Mouse (Mus musculus): ENCODE data around the gene Tubb2b. TPM values are rescaled to one million over a fixed set of nuclear protein-coding genes. Genes with fewer than 3 reads are reported as not detected.
A peak's percentile ranks its signal among the peaks of the same experiment; 100 is the strongest.

The Tubb2b gene
- polyA plus RNA-seq, 1 experiment from 2014 or later, result 32.1 TPM

DNA sequence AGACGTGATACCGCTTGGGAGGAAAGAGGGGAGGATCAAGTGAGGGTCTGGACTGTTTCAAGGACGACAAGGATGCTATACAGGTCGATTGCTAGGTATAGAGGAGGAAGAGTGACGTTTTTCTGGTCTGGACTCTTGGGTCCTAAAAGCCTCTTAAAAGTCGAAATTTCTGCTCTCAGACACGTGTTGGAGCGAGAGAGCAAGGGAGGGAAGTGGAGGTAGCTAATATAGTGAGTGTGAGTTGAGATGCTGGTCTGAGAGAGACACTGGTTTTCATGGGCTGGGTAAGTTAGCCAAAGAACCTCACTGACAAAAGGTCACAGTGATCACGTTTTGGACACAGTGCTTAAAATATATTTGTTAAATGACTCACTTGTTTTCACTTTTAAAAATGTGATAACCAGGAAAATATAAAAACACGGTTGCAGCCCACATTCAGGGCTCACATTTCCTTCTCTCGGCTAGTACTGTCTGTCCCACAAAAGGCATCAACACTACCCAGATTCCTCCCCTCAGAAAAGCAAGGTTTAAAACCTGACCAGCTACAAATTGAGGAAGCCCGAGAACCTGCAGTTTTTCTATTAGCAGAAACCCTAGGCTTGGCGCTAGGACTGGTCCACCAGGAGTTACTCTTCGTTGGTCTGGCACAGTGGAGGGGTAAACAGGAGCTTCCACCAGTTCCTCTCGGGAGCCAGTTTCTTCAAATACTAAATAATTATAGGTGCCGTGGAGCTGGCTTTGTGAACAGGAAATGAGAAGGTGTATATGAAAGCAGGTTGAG, 51.6 kb downstream of the Tubb2b start:
- H3K4me2 ChIP-seq (replicated peaks; ENCODE audit: low read depth, low read length), result peak overlapping the region; percentile 78
- no peaks in the 10 kb centered on the region for H3K9me3 ChIP-seq (ENCODE audit: control insufficient read depth, low read depth, low read length)
- WGBS, result 40% methylated on average over 16 of the region's 16 CpGs
- peaks cover 9% of the 10 kb centered on the region; the same call in 1 of the 2 replicates for H3K4me1 ChIP-seq (ENCODE audit: control insufficient read depth, insufficient read depth, low read length)
- H3K27me3 ChIP-seq (ENCODE audit: control insufficient read depth, insufficient read depth, low read length), result no peaks in the 10 kb centered on the region
- no peak overlapping the region for H3K9ac ChIP-seq (replicated peaks; ENCODE audit: low read depth, low read length)
- peak; percentile 11; the same call in 1 of the 2 replicates for ATAC-seq (ENCODE audit: insufficient number of reproducible peaks, insufficient read depth, low FRiP score, low read depth)
- H3K4me3 ChIP-seq (ENCODE audit: low read depth, low read length), result peak overlapping the region; percentile 79; the same call in 1 of the 2 replicates
- no peak overlapping the region for H3K27ac ChIP-seq (ENCODE audit: low read length)
- H3K36me3 ChIP-seq (ENCODE audit: control insufficient read depth, insufficient read depth, low read length), result peaks cover 3% of the 10 kb centered on the region; the same call in 1 of the 2 replicates

DNA sequence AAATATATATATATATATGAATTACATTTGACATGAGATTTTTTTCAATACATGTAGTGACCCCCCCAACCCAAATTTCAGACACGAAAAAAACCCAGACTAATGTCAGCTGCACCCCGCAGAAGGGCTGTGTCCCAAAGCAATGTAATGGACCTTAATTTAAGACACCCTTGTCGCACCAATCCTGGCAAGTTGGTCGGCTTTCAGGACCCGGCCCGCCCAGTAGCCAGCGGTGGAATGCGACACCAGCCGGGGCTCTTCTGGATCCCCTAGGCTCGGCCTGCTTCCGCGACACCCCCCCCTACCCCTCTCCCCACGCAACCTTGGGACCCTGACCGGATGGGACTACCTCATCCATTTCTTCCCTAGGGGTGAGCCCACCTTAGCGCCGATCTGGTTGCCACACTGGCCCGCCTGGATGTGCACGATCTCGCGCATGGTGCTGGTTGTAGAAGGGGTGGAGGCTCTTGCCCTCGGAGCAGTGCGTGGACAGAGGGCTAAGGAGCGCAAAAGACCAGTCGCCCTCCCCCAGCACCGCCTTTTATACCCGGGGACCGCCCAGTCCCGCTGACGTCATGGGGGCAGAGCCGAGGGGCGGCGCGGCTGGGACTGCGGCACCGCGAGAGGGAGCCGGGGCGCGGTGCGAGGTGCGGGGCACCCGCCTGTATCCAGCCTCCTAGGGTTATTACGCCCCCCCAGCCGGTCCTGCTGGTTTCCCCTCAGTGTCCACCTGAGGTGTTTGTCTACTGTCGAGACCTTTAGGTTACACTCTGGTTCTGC, 52.6 kb downstream of the Tubb2b start, which contains the start of gene Tubb2a:
TSS of gene Tubb2a (minus strand) at position 516 of the 780 bp plus-strand sequence.
- peak; percentile 90 for ATAC-seq (ENCODE audit: insufficient number of reproducible peaks, insufficient read depth, low FRiP score, low read depth)
- Histone ChIP-seq H3K9me3 (ENCODE audit: control insufficient read depth, low read depth, low read length) (no peaks in the 10 kb centered on the region), H3K4me3 (ENCODE audit: low read depth, low read length) (peak within 1 kb of the TSS; percentile 79), H3K4me2 (replicated peaks; ENCODE audit: low read depth, low read length) (peak within 1 kb of the TSS; percentile 78), H3K36me3 (ENCODE audit: control insufficient read depth, insufficient read depth, low read length) (peaks cover 3% of the 10 kb centered on the region; the same call in 1 of the 2 replicates), H3K27ac (ENCODE audit: low read length) (peak within 1 kb of the TSS; percentile 44; the same call in 1 of the 2 replicates), H3K4me1 (ENCODE audit: control insufficient read depth, insufficient read depth, low read length) (peaks cover 9% of the 10 kb centered on the region; the same call in 1 of the 2 replicates), H3K9ac (replicated peaks; ENCODE audit: low read depth, low read length) (peak within 1 kb of the TSS; percentile 63), H3K27me3 (ENCODE audit: control insufficient read depth, insufficient read depth, low read length) (no peaks in the 10 kb centered on the region)
- WGBS, result 1% methylated on average over 45 of the region's 45 CpGs

Other genes starting within 250 kb of the Tubb2b start
- gene Serpinb6c, start 224.8 kb downstream of the Tubb2b start, polyA plus RNA-seq (2014; fragmentation: Nextera tagmentation; extraction: Ambion mirVana), result 0.70 TPM in 1 of 2 replicates, not detected in the other
- 27.7 and 29.8 TPM in 2 replicates for gene Nqo2, start 165.8 kb downstream of the Tubb2b start, polyA plus RNA-seq (2014; fragmentation: Nextera tagmentation; extraction: Ambion mirVana)
- gene Ripk1, start 128.1 kb downstream of the Tubb2b start, polyA plus RNA-seq (2014; fragmentation: Nextera tagmentation; extraction: Ambion mirVana), result 20.2 and 24.3 TPM in 2 replicates
- gene Serpinb6a, start 127.7 kb downstream of the Tubb2b start, polyA plus RNA-seq (2014; fragmentation: Nextera tagmentation; extraction: Ambion mirVana), result 73.7 and 78.6 TPM in 2 replicates
- 36.1 and 38.4 TPM in 2 replicates for gene Bphl, start 92.9 kb downstream of the Tubb2b start, polyA plus RNA-seq (2014; fragmentation: Nextera tagmentation; extraction: Ambion mirVana)
- gene Tubb2a, start 52.5 kb downstream of the Tubb2b start, polyA plus RNA-seq (2014; fragmentation: Nextera tagmentation; extraction: Ambion mirVana), result 213 and 217 TPM in 2 replicates
- gene Psmg4, start 32.5 kb upstream of the Tubb2b start, polyA plus RNA-seq (2014; fragmentation: Nextera tagmentation; extraction: Ambion mirVana), result 84.8 and 86.6 TPM in 2 replicates
- 4.9 and 5.9 TPM in 2 replicates for gene Slc22a23, start 214.7 kb upstream of the Tubb2b start, polyA plus RNA-seq (2014; fragmentation: Nextera tagmentation; extraction: Ambion mirVana)

Measured in stomach, embryonic 14.5 days (tissue).